Mouse (Mus musculus) cerebellum, adult 18-20 months (tissue): ENCODE results near the gene Gm8857.
"Not testable (repeated sequence)": the region's sequence is repeated elsewhere in the genome, so short reads cannot be mapped to it uniquely, and the experiment has no call there.

ENCODE experiments used
- DNase-seq, 2 experiments: peaks; one replicate each; pipeline ENCODE4 v3.0.0; 2021

The Gm8857 gene

DNA sequence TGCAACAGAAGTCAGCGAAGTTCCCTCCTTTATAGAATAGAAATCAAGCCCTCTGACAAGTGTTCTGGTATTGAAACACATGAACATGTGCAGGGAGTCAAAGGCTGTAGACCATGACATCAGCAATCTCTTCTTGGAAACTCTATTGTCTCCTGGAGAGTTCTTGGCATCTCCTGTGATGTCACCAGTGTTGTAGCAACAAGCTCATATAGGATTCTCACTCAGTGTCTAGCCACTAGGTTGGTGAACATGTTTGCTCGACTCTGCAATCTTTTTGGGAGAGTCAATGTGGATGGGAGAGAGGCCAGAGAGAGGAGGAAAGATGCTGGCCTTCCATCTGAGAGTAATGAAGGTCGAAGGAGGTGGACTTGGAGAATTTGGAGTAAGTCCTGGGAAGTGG, at the start of gene Gm8857, which contains the start of gene Gm8871:
TSS of gene Gm8857 (plus strand) at position 303 of the 400 bp plus-strand sequence.
TSS of gene Gm8871 (plus strand) at position 301 of the 400 bp plus-strand sequence.
- DNase-seq = not testable (repeated sequence)

- DNase-seq = not testable (repeated sequence)
These were observed 5.9 kb downstream of the Gm8857 start for GRCm38 (mm10) chr5:10953512-10953911.

- not testable (repeated sequence) for DNase-seq
These were observed 10.4 kb downstream of the Gm8857 start for GRCm38 (mm10) chr5:10958057-10958456.
